Mouse (Mus musculus) ES-E14 (cell line): ENCODE results near the gene Tmem108.

Experiments
- HCFC1 ChIP-seq: IDR thresholded peaks from 2 replicates; pipeline ENCODE4 v1.6.1; 2012; ENCODE audit warnings: low read length, inconsistent platforms, borderline replicate concordance; ENCODE audit not compliant: insufficient read depth
- MAFK ChIP-seq: IDR thresholded peaks from 2 replicates; pipeline ENCODE4 v1.6.1; 2014; ENCODE audit warnings: mild to moderate bottlenecking, low read depth, low read length, inconsistent platforms; ENCODE audit not compliant: insufficient read depth
- ZC3H11A ChIP-seq: IDR thresholded peaks from 2 replicates; pipeline ENCODE4 v1.6.1; 2012; ENCODE audit warnings: low read depth, mild to moderate bottlenecking, inconsistent platforms, low read length, borderline replicate concordance

- TF ChIP-seq MAFK (no peak), ZC3H11A (no peak), HCFC1 (no peak)
Measured at GRCm38 (mm10) chr9:103626156-103626555, 135.5 kb downstream of the Tmem108 start.
